ENCODE assay signal across 21 mouse cellular contexts in genomic region chr7:136791162-136791561, GRCm38 (mm10).
A peak's percentile ranks its signal among the peaks of the same experiment; 100 is the strongest.
DNase-seq lines count a peak whose midpoint lies in the region; ATAC-seq and TF ChIP-seq lines count a peak whose summit lies in the region.
"Had no signal": no experiment of that assay in that cellular context is flagged by ENCODE, and none has a peak within 500 bp of the region (broad histone marks: within the 10 kb centered on the region; RNA-seq: fewer than 3 reads in every experiment).

No protein-coding gene starts in this region.

- no peaks in the 10 kb centered on the region for H3K36me3 ChIP-seq in hindbrain, embryonic 10.5 days
- no peaks in the 10 kb centered on the region for H3K36me3 ChIP-seq in hindbrain, embryonic 13.5 days
- H3K36me3 ChIP-seq in embryonic facial prominence, embryonic 13.5 days, result no peaks in the 10 kb centered on the region
- no peaks in the 10 kb centered on the region for H3K36me3 ChIP-seq in limb, embryonic 11.5 days (ENCODE audit: control insufficient read depth, insufficient read depth, low read length)
- H3K36me3 ChIP-seq: heart, embryonic 13.5 days had no signal

- H3K4me3 ChIP-seq in hindbrain, embryonic 10.5 days, result no peak overlapping the region
- no peak overlapping the region for H3K4me3 ChIP-seq in hindbrain, embryonic 13.5 days
- H3K4me3 ChIP-seq in embryonic facial prominence, embryonic 13.5 days, result no peak overlapping the region
- H3K4me3 ChIP-seq in limb, embryonic 11.5 days (ENCODE audit: low read depth, low read length), result no peak overlapping the region
- no peak overlapping the region for H3K4me3 ChIP-seq in lung, adult 2 months (replicated peaks; ENCODE audit: extremely low read depth, low read depth, low read length)
- H3K4me3 ChIP-seq: gastrocnemius, adult 2 months; heart, embryonic 13.5 days had no signal

- no peak for TF ChIP-seq CTCF in lung, adult 2 months (IDR thresholded peaks at IDR 0.05; ENCODE audit: insufficient read depth, low read length)

- H3K27me3 ChIP-seq in hindbrain, embryonic 10.5 days (ENCODE audit: insufficient read depth, poor library complexity, severe bottlenecking), result no peaks in the 10 kb centered on the region; the same call in 1 of the 2 replicates
- H3K27me3 ChIP-seq in hindbrain, embryonic 13.5 days, result no peaks in the 10 kb centered on the region
- no peaks in the 10 kb centered on the region for H3K27me3 ChIP-seq in embryonic facial prominence, embryonic 13.5 days
- H3K27me3 ChIP-seq in limb, embryonic 11.5 days (ENCODE audit: control insufficient read depth, insufficient read depth, low read length), result no peaks in the 10 kb centered on the region
- H3K27me3 ChIP-seq: heart, embryonic 13.5 days had no signal

- H3K4me2 ChIP-seq in hindbrain, embryonic 13.5 days, result no peak overlapping the region
- H3K4me2 ChIP-seq in embryonic facial prominence, embryonic 13.5 days, result no peak overlapping the region
- H3K4me2 ChIP-seq in limb, embryonic 11.5 days (ENCODE audit: low read depth, severe bottlenecking), result no peak overlapping the region
- H3K4me2 ChIP-seq: heart, embryonic 13.5 days had no signal

- ATAC-seq in hindbrain, embryonic 13.5 days (ENCODE audit: low FRiP score), result no peak
- ATAC-seq in embryonic facial prominence, embryonic 13.5 days (ENCODE audit: insufficient number of reproducible peaks, insufficient read depth, low FRiP score, low TSS enrichment, low read depth), result no peak
- ATAC-seq in limb, embryonic 11.5 days (ENCODE audit: insufficient number of reproducible peaks, low FRiP score, low TSS enrichment, low read depth), result no peak
- ATAC-seq: activated CD4-positive, CD25-positive, alpha-beta regulatory T cell, adult 4 months; forebrain, embryonic 14.5 days; hindbrain, embryonic 16.5 days; inflammation-experienced regulatory T-cells, adult 6 months; intestine, postnatal 0 days had no signal

- WGBS in hindbrain, embryonic 10.5 days, result 64% methylated on average over 2 of the region's 2 CpGs
- WGBS in hindbrain, embryonic 13.5 days, result 92% methylated on average over 2 of the region's 2 CpGs
- WGBS in embryonic facial prominence, embryonic 13.5 days, result 35% methylated on average over 2 of the region's 2 CpGs
- WGBS in limb, embryonic 11.5 days, result 19% methylated on average over 2 of the region's 2 CpGs
- 91% methylated on average over 2 of the region's 2 CpGs for WGBS in lung, adult 2 months

- H3K4me1 ChIP-seq in hindbrain, embryonic 10.5 days (replicated peaks), result peaks cover 19% of the 10 kb centered on the region
- H3K4me1 ChIP-seq in hindbrain, embryonic 13.5 days (replicated peaks), result peaks cover 13% of the 10 kb centered on the region; the same call in 1 of the 2 replicates
- peaks cover 22% of the 10 kb centered on the region for H3K4me1 ChIP-seq in embryonic facial prominence, embryonic 13.5 days
- peaks cover 12% of the 10 kb centered on the region; the same call in 1 of the 2 replicates for H3K4me1 ChIP-seq in limb, embryonic 11.5 days (ENCODE audit: control insufficient read depth, insufficient read depth, low read length)
- no peaks in the 10 kb centered on the region for H3K4me1 ChIP-seq in lung, adult 2 months (ENCODE audit: control insufficient read depth, insufficient read depth, low read length)
- H3K4me1 ChIP-seq: heart, embryonic 13.5 days had no signal

- H3K9me3 ChIP-seq in hindbrain, embryonic 10.5 days, result no peaks in the 10 kb centered on the region
- no peaks in the 10 kb centered on the region for H3K9me3 ChIP-seq in hindbrain, embryonic 13.5 days
- H3K9me3 ChIP-seq in embryonic facial prominence, embryonic 13.5 days, result no peaks in the 10 kb centered on the region
- H3K9me3 ChIP-seq in limb, embryonic 11.5 days (ENCODE audit: control insufficient read depth, low read length), result no peaks in the 10 kb centered on the region
- H3K9me3 ChIP-seq: heart, embryonic 13.5 days had no signal

- no peak overlapping the region for H3K9ac ChIP-seq in hindbrain, embryonic 13.5 days
- H3K9ac ChIP-seq in embryonic facial prominence, embryonic 13.5 days, result no peak overlapping the region
- H3K9ac ChIP-seq in limb, embryonic 11.5 days (ENCODE audit: low read length), result no peak overlapping the region
- H3K9ac ChIP-seq: heart, embryonic 13.5 days had no signal

- no peak for TF ChIP-seq POLR2A in lung, adult 2 months (IDR thresholded peaks at IDR 0.05; ENCODE audit: borderline replicate concordance, extremely low read depth, low read depth, low read length)

- peak; percentile 26 for DNase-seq in embryo, embryonic 10 days (ENCODE audit: low spot score)
- no peak for DNase-seq in embryo, embryonic 9.5 days (ENCODE audit: extremely low spot score)
- DNase-seq in hindbrain, embryonic 10.5 days (ENCODE audit: low spot score), result no peak
- no peak for DNase-seq in limb, embryonic 11.5 days (ENCODE audit: low spot score)
- DNase-seq in lung, adult 2 months, result no peak
- DNase-seq in adrenal gland, postnatal 25 days, result no peak
- DNase-seq: adrenal gland, postnatal 14 days; cerebellum, adult 18-20 months; cerebellum, postnatal 14 days; gastrocnemius, adult 2 months; gastrocnemius, postnatal 25 days; heart, postnatal 36 days; kidney, adult 8-10 months had no signal

- H3K27ac ChIP-seq in hindbrain, embryonic 10.5 days, result 0 out of 2 replicates have a peak overlapping the region, but pooled peaks have one; percentile 18
- no peak overlapping the region for H3K27ac ChIP-seq in hindbrain, embryonic 13.5 days
- 0 out of 2 replicates have a peak overlapping the region, but pooled peaks have one; percentile 11 for H3K27ac ChIP-seq in embryonic facial prominence, embryonic 13.5 days
- 0 out of 2 replicates have a peak overlapping the region, but pooled peaks have one; percentile 30 for H3K27ac ChIP-seq in limb, embryonic 11.5 days (replicated peaks; ENCODE audit: low read depth, low read length)
- H3K27ac ChIP-seq: gastrocnemius, adult 2 months; heart, embryonic 13.5 days had no signal
